Mouse (Mus musculus) bone marrow, adult 2 months (tissue): ENCODE data around the gene Immp2l.

Experiments
- CTCF ChIP-seq: fragments of 200-500 bp; IDR thresholded peaks from 2 replicates; pipeline ENCODE4 v1.5.1; 2011; ENCODE audit warnings: low read length, control low read depth; ENCODE audit not compliant: control insufficient read depth, insufficient read depth
- POLR2A ChIP-seq: fragments of 200-500 bp; IDR thresholded peaks from 2 replicates; pipeline ENCODE4 v1.6.1; 2011; ENCODE audit warnings: low read depth, mild to moderate bottlenecking, control low read depth, low read length, borderline replicate concordance; ENCODE audit not compliant: control insufficient read depth

DNA sequence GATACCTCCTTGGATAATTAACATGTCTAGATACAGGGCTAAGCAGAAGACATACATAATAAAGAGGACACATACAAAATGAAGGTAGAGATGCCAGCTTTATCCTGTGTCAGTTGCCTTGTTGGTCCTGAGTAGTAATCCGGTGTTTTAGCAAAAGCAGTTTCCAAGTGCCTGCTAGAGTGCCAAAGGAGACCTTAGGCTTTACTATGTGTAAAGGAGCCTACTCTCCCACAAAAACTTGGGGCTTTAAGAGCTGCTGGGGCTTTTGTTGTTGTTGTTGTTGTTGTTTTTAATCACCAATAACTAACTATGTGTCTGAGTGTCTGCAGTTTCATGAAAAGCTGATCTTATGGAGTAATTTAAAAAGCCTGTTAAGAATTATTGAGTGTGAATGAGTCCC, 702.8 kb downstream of the Immp2l start:
- TF ChIP-seq CTCF, result no peak
- no peak for TF ChIP-seq POLR2A
